Mouse (Mus musculus) retina, postnatal 7 days (tissue): ENCODE data around the gene Lzts2.

ENCODE experiments used
- DNase-seq: peaks from one replicate; pipeline ENCODE4 v3.0.0-alpha.2; 2012; ENCODE audit warnings: low read depth, low spot score

The Lzts2 gene

DNA sequence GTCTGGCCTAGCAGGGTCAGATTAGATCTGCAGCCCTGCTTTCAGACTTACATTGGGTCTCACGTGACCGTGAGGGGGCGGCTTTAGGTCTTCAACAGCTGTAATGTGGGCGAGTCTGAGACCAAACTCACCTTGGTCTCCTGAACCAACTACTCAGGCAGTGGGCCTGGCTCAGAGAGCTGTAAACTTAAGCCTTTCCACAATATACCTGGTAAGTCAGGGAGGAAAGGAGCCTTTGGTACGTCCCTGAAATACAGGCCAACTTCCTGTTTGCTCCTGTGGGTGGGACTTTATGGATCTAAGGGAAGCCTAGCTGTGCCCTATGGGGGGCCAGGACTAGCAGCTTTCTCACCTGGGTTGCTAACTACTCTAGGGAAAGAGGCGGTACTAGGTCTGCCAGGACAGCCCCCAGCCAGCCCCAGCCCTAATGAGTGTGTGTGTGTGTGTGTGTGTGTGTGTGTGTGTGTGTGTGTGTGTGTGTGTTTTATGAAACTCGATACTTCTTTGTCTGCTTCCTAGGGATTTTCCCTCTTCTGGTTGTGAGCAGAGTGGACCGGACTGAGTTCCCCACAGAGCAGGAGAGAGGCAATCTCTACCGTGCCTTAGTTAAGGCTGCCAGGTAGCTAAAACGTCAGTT is at the start of gene Lzts2:
TSS of gene Lzts2 (plus strand) at position 80 of the 637 bp plus-strand sequence.
- no peak for DNase-seq

DNA sequence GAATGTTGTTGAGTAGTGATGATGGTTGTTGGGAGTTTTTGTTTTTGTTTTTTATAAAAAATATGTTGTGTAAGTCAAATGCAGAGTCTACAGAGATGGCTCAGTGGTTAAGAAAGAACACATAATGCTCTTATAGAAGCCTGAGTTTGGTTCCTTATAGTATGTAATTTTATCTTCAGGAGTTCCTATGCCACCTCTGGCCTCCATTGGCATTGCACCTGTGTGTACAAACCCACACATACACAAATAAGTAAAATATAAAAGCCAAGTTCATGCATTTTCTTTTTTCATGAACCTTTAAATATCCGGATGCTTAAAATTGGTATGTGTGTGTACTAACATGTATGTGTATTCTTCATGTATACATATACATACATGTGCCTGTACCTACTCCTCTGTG is 48.2 kb upstream of the Lzts2 start:
- no peak for DNase-seq

DNA sequence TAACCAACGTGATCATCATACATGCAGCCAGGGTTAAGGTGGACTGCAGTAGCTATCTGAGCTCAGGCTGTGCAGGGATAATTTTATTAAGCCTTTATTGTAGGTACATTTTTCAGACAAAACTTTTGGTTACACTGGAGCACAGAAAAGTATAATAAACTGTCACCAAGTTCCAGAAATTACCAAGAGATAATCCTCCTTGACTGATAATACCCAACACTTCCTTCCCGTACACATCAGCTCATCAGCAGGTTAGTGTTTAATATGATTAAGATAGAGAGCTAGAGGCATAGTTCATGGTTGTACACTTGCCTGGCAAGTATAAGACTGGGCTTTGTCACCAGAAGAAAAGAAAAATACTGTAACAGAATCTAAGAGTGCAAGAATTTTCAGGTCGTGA is 45.9 kb upstream of the Lzts2 start:
- no peak for DNase-seq

GRCm38 (mm10) chr19:44976636-44977035 is 37.6 kb upstream of the Lzts2 start:
- no peak for DNase-seq

- no peak for DNase-seq
Measured at GRCm38 (mm10) chr19:44977148-44977547, 37.1 kb upstream of the Lzts2 start.

- DNase-seq: no peak
Measured at GRCm38 (mm10) chr19:44980787-44981186, 33.4 kb upstream of the Lzts2 start.

DNA sequence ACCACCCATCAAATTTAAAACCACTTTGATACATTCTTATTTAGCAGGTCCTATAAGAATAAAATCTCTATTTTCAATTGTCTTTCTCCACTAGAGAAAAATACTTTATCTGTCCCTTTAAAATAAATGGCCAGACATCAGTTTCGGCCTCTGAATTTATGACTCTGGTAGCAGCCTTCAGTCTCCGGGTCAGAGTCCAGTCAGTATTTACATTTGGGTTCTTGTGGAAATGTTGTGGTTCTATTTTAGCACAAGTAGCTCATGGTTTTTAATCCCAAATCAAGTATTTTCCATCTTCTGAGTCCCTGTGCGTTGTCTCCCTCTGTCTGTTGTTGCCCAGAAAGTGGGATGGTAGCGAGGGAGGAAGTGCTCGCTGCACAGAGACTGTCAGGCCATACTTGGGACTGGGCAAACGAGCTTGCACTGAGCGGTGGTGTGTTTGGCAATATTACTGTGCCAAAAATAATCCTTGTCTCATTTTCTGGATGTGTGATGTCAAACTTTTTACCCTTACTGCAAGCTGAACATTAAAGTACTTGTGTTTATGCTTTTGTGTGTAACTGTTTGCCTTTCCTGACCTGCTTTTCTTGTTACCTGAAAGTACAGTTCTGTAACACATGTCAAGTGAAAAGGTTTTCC is 31.6 kb upstream of the Lzts2 start:
- DNase-seq: no peak

DNA sequence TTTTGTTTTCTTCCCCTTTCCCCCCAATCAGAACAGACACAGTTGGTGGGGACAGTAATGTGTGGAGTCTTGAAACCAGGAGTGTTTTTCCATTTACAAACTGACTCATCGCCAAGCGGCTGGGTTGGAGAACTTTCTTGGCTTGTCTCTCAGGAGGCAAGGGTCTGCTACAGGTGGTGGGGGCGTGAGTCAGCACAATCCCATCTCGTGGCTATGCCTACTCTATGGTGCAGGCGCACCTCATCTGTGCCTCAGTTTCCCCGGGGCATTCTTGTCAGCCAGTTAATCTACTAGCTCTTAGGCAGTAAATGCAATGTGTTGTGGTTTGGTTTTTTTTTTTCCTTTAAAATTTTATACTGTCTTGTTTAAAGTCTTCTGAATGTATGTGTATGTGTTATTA is 30.8 kb upstream of the Lzts2 start:
- no peak for DNase-seq

- no peak for DNase-seq
Measured at GRCm38 (mm10) chr19:44984420-44984819, 29.8 kb upstream of the Lzts2 start.

DNA sequence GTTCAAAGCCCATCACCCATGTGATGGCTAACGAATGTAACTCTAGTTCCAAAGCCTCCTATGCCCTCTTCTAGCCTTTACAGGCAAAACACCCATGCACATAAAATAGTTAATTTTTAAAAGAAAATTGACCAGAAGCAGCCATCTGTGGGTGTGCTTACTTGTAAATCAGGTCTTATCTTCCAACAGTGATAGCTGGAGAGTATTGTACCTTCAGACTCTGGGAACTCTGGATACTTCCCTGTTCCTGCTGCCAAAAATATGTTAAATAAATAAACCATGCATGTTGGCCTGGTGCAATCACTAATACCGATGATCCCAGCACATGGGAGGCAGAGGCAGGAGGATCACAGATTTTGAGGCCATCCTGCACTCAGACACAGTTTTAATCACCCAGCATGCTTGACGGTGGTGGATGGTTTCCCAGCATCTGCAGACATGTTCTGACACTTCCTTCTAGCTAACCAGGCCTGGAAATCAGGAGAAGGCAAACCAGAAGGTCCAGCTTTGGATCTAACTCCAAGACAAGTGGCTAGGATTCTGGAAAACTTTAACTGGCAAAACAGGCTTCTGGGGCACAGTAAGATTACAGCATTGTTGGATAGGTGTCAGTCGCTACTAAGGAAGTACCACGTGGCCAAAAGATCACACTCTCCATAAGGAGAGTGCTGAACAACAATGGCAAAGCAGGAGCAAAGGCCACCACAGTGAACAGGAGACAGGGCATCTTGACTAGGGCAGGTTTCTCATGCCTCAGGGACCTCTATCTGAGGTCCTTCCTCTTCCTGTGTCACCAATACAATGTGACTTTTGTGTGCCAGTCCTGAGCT is 28.8 kb upstream of the Lzts2 start:
- DNase-seq: no peak

DNA sequence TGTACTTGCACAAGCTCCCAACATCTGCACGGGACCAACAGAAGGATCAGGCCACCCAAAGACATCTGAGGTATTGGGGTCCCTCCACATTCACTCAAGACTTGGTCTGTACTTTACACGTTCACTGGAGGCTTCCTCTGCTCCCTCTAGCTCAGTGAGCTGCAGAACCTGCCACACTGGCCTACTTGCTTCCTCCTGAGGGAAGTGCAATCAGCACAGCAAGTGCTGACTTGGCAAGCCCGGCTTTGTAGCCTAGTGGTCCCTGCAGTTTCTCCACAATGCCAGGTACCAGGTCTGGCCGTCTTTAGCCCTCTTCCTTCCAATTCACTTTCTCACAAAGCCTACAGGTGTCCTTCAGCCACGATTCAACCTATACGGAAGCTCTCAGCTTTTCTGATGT is 27.2 kb upstream of the Lzts2 start:
- no peak for DNase-seq

- DNase-seq: no peak
Measured at GRCm38 (mm10) chr19:44987851-44988250, 26.4 kb upstream of the Lzts2 start.

GRCm38 (mm10) chr19:44988321-44988720 is 25.9 kb upstream of the Lzts2 start:
- DNase-seq: no peak

DNA sequence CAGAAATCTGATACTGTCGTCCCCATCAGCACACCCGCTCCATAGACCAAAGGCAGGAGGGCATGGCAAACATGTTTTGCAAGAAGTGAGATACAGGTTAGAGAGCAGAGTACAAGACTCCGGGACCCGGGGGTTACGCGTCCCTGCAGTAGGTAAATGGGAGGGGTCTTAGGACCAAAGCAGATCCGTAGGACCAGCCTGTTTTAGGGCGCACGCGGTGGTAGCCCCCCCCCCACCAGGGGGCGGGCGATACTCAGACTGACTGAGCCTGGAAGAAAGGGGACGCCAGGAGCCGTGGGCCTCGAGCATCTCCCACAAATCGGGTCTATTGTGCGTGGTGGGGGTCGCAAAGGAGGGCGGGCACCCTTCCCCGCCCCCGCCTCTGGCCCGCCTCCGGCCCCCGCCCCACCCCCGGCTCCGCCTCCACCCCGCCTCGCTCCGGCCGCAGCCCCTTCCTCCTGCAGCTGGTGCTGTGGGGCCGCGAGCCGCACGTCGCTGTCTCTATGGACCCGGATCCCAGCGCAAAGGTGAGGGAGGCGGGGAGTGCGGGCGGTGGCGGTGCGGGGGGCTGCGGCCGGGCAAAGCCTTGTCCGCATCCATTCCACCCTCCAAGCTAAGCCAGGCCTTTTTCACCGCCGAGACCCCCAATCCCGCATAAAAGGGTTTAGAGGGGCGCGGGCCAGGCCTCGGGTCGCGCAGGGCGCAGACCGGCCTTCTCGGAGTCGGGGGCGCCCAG is 25.2 kb upstream of the Lzts2 start, which contains the start of gene Sema4g:
TSS of gene Sema4g (plus strand) at position 271 of the 736 bp plus-strand sequence.
- DNase-seq: no peak

DNA sequence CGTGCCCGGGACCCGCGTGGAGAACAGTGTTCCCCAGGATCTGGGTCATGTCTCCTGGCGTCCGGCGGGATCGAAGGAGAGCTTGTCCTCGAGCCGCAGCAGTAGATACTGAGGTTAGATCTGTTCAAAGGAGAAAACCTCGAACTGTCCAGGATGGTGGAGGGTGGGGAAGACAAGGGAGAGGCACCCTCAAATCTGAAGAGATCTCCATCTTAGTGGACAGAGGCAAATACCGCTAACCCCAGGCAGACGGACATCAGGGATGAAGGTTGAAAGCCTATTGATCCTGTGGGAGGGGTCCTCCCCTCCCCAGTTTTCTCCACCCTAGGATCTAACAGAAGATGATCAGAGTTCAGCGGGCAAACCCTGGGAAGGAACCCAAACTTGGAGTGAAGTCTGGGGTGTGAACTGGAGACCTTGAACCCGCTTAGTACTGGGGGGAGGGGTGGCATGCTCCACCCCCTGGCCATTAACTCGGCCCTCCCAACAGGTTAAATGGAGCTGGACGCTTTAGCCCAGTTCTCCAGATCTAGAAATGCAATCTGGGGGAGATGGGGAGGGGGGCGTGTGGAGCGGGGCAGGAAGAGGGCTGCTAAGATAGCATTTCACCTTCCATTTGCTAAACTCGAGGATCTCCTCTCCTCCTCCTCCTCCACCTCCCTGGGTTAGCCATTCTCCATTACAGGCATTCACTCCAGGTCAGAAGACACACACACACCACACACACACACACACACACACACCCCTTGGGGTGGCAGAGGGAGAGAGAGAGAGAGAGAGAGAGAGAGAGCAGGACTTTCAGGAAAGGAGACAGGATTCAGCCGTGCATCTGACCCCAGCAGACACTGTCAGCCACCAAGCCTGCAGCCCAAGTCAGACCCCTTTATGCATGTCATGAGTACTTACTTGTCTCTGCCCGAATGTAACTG is 24.4 kb upstream of the Lzts2 start:
- no peak for DNase-seq

GRCm38 (mm10) chr19:44991031-44991430 is 23.2 kb upstream of the Lzts2 start:
- DNase-seq: no peak

DNA sequence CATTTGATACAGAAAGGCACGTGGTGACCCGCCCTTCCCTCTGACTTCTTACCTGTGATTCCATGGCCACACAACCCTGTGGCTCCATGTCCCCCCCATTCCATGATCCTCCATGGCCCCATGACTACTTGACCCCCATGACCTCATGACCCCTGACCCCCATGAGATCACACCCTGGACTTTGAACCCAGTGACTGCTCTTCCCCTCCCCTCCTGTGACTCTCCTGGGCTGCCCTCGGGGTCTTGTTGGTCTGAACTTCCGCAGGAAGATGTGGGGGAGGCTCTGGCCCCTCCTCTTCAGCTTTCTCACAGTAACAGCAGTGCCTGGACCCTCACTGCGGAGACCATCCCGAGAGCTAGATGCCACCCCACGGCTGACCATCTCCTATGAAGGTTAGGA is 22.0 kb upstream of the Lzts2 start:
- no peak for DNase-seq

DNA sequence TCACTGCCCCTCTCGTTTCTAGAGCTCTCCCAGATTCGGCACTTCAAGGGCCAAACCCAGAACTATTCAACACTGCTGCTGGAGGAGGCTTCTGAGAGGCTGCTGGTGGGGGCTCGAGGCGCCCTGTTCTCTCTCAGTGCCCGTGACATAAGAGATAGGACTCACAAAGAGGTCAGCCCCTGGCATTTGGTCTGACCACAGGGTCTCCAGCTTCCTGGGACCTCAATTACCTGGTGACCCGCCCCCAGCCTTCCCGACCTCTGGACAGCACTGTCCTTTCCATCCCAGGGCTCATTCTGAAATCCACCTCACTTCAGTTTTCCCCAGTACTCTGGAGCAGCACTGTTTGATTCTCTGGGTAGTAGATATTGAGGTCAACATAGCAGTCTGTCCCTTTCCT is 21.5 kb upstream of the Lzts2 start:
- DNase-seq: no peak

- DNase-seq: no peak
Measured at GRCm38 (mm10) chr19:44997786-44998185, 16.4 kb upstream of the Lzts2 start.

DNA sequence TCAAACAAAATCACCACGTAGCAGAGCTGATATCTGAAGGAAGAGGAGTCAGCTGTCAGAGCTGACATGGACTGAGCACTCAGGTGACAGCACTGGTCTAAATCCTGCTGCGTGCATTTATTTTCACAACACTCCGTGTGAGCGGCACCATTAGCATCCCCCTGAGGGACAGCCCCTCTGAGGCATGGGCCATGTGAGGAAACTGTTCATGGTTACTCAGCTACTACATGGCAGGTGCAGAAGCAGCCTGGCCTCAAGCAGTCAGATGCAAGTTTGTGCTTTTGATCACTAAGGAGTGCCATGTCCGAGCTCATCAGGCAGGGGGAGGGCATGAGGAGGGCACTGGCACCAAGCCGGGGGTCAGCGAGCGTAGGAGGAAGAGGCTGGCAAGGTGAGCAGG is 14.6 kb upstream of the Lzts2 start:
- DNase-seq: no peak

DNA sequence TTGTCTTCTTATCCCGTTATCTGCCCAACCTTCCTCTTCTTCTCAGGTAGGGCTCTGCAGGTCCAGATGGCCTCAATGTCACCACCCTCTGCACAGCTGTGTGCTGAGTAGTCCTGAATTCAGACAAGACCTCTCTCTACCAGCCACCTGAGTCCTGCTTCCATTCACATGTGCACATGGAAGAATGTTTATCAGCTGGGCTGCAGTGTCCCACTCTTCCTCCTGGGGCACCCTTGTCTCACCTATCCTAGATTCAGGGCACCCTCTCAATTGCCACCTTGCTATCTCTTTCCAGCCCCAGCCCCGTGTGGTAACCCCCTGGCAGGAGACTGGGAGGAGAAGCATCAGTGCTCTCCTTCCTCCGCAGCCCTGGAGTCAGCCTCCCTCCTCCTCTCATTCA is 11.9 kb upstream of the Lzts2 start:
- no peak for DNase-seq
